Mouse (Mus musculus): ENCODE results near the gene Slc35b3. TPM values are rescaled to one million over a fixed set of nuclear protein-coding genes. Genes with fewer than 3 reads are reported as not detected.

Slc35b3 gene
- total and polyA plus RNA-seq, 3 experiments: 12.4 to 16.2 TPM; not detected in 1

DNA sequence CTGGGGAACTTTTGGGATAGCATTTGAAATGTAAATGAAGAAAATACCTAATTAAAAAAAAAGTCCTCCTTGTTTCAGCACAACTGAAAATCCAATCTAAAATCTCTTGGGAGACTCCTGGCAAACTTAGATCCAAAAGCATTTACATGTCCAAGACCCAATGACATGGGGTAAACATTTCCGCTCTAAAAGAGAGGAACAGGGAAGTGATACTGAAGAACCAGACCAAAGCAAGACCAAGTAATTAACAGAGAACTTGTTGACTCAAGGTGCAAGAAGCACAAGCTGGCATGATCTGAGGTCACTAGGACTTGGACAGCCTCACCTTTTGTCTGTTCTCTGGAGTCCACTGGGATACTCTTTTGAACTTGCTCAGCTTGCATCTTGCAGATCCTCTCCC lies 39.4 kb downstream of the Slc35b3 start:
- Histone ChIP-seq H3K36me3 (ENCODE audit: control insufficient read depth in 1 of 2, insufficient read depth in 2 of 2, low read length in 2 of 2) (no peaks in the 10 kb centered on the region), H3K4me3 (ENCODE audit: control insufficient read depth in 1 of 2, insufficient read depth in 1 of 2, low read depth in 2 of 2, low read length in 2 of 2) (no peak overlapping the region), H3K27ac (ENCODE audit: control insufficient read depth, low read depth, low read length) (no peak overlapping the region), H3K4me1 (ENCODE audit: control insufficient read depth in 1 of 2, insufficient read depth in 2 of 2, low read length in 2 of 2) (no peaks in the 10 kb centered on the region), H3K9ac (ENCODE audit: control insufficient read depth, low read depth, low read length, poor library complexity, severe bottlenecking) (no peak overlapping the region), H3K9me3 (replicated peaks; ENCODE audit: insufficient read depth, low read length) (no peaks in the 10 kb centered on the region), H3K27me3 (ENCODE audit: control insufficient read depth in 1 of 2, insufficient read depth in 2 of 2, low read length in 2 of 2) (no peaks in the 10 kb centered on the region), H3K79me2 (ENCODE audit: control insufficient read depth, insufficient read depth, low read length, poor library complexity) (no peaks in the 10 kb centered on the region)
- TF ChIP-seq TBP (IDR thresholded peaks at IDR 0.05; ENCODE audit: low read depth, low read length): no peak
- TF ChIP-seq ELF1 (IDR thresholded peaks at IDR 0.05; ENCODE audit: low read depth, low read length): no peak
- no peak for TF ChIP-seq GATA1 (IDR thresholded peaks at IDR 0.05; ENCODE audit: low read depth, low read length)
- TF ChIP-seq MAFK (IDR thresholded peaks at IDR 0.05; ENCODE audit: borderline replicate concordance, low read depth, low read length): no peak
- TF ChIP-seq JUND (IDR thresholded peaks at IDR 0.05; ENCODE audit: low read depth, low read length): no peak
- no peak for TF ChIP-seq GABPA (IDR thresholded peaks at IDR 0.05; ENCODE audit: low read depth, low read length)
- TF ChIP-seq RCOR1 (IDR thresholded peaks at IDR 0.05; ENCODE audit: low read depth, low read length): no peak
- TF ChIP-seq POLR2AphosphoS5 (IDR thresholded peaks at IDR 0.05; ENCODE audit: borderline replicate concordance, low read depth, low read length): no peak
- TF ChIP-seq SIN3A (IDR thresholded peaks at IDR 0.05; ENCODE audit: low read length): no peak
- TF ChIP-seq USF1 (IDR thresholded peaks at IDR 0.05; ENCODE audit: low read depth, low read length): no peak
- no peak for TF ChIP-seq CHD2 (IDR thresholded peaks at IDR 0.05; ENCODE audit: low read length)
- TF ChIP-seq NELFE (IDR thresholded peaks at IDR 0.05; ENCODE audit: low read depth, low read length): no peak
- no peak for TF ChIP-seq NRF1 (IDR thresholded peaks at IDR 0.05; ENCODE audit: insufficient read depth, low read depth, low read length, poor library complexity, severe bottlenecking)
- TF ChIP-seq MAX (IDR thresholded peaks at IDR 0.05; ENCODE audit: low read length): no peak
- no peak for DNase-seq (ENCODE audit: low read depth, low spot score)

DNA sequence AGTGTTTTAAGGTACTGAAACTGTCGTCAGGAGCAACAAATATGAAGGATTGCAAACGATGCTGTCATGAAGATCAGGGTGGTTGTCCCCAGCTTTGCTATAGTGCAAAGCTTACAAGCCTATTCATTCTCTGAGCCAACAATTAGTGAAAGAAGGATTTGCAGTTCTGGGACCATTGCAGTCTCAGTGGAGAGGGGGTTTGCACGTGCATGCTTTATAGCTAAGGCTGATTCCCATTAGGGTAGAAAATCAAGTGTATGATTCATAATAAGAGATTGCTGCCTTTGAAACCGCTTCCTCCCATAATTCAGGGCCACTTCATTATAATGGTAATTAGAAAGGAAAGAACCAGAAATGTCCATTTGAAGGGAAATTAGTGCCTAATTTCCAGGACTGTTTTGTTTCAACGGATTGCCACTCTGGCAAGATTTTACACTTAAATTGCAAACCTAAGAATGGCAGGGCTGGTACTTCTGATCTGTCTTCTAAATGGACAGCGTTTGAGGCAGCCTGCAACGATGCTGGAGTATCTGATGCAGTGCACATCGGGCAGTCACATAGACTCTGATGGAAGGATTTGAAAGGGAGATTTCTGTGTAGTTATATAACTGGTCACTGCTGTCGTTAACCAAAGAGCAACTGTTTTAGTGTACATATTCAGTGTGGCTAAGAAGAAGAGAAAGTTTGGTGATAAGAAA lies 42.3 kb downstream of the Slc35b3 start:
- no peaks in the 10 kb centered on the region for H3K79me2 ChIP-seq (ENCODE audit: control insufficient read depth, insufficient read depth, low read length, poor library complexity)
- no peak for DNase-seq (ENCODE audit: low read depth, low spot score)
- no peak overlapping the region for H3K27ac ChIP-seq (ENCODE audit: control insufficient read depth, low read depth, low read length)
- no peaks in the 10 kb centered on the region for H3K36me3 ChIP-seq (ENCODE audit: control insufficient read depth in 1 of 2, insufficient read depth in 2 of 2, low read length in 2 of 2)
- no peak overlapping the region for H3K9ac ChIP-seq (ENCODE audit: control insufficient read depth, low read depth, low read length, poor library complexity, severe bottlenecking)
- H3K27me3 ChIP-seq (ENCODE audit: control insufficient read depth in 1 of 2, insufficient read depth in 2 of 2, low read length in 2 of 2): no peaks in the 10 kb centered on the region
- no peaks in the 10 kb centered on the region for H3K4me1 ChIP-seq (ENCODE audit: control insufficient read depth in 1 of 2, insufficient read depth in 2 of 2, low read length in 2 of 2)
- no peak for TF ChIP-seq HCFC1 (IDR thresholded peaks at IDR 0.05; ENCODE audit: low read depth, low read length)
- no peak for TF ChIP-seq MAZ (IDR thresholded peaks at IDR 0.05; ENCODE audit: low read depth, low read length)
- no peak for TF ChIP-seq EP300 (IDR thresholded peaks at IDR 0.05; ENCODE audit: low read depth in 1 of 2, low read length in 2 of 2)
- no peak overlapping the region for H3K4me3 ChIP-seq (ENCODE audit: control insufficient read depth in 1 of 2, insufficient read depth in 1 of 2, low read depth in 2 of 2, low read length in 2 of 2)
- no peaks in the 10 kb centered on the region for H3K9me3 ChIP-seq (replicated peaks; ENCODE audit: insufficient read depth, low read length)

Data from MEL (cell line).